Mouse (Mus musculus): ENCODE measurements around the gene Barhl1.

Gene Barhl1

GRCm38 (mm10) chr2:28859303-28859702 is 57.2 kb downstream of the Barhl1 start:
- DNase-seq, result no peak

All from cerebellum, adult 9-11 months (tissue).